In genomic region chr10:94465646-94466045, GRCm38 (mm10) we compare ENCODE assay signal across 20 mouse cellular contexts.
"Had no signal": no experiment of that assay in that cellular context is flagged by ENCODE, and none has a peak within 500 bp of the region (broad histone marks: within the 10 kb centered on the region; RNA-seq: fewer than 3 reads in every experiment).

No protein-coding gene starts in this region.

- H3K9me3 ChIP-seq: kidney, embryonic 15.5 days; limb, embryonic 10.5 days; liver, embryonic 12.5 days; liver, embryonic 15.5 days; lung, embryonic 15.5 days; midbrain, embryonic 10.5 days; midbrain, embryonic 13.5 days; neural tube, embryonic 13.5 days had no signal

- H3K4me1 ChIP-seq: limb, embryonic 10.5 days; liver, embryonic 12.5 days; liver, embryonic 15.5 days; megakaryocyte, embryonic 14.5 days; midbrain, embryonic 13.5 days; neural tube, embryonic 13.5 days had no signal

- H3K27me3 ChIP-seq: kidney, embryonic 15.5 days; limb, embryonic 13.5 days; liver, embryonic 12.5 days; liver, embryonic 15.5 days; lung, embryonic 15.5 days; midbrain, embryonic 13.5 days; neural tube, embryonic 13.5 days had no signal

- H3K9ac ChIP-seq: kidney, embryonic 15.5 days; limb, embryonic 13.5 days; liver, embryonic 12.5 days; liver, embryonic 15.5 days; lung, embryonic 15.5 days; midbrain, embryonic 13.5 days; neural tube, embryonic 13.5 days had no signal

- DNase-seq: kidney, adult 8-10 months; kidney, postnatal 36 days; liver; retina, postnatal 1 day; right cerebral cortex, postnatal 25 days; thymus, adult 18-20 months; thymus, postnatal 14 days; thymus, postnatal 4 days had no signal

- H3K4me3 ChIP-seq: kidney, embryonic 15.5 days; limb, embryonic 10.5 days; limb, embryonic 13.5 days; liver, embryonic 12.5 days; liver, embryonic 15.5 days; lung, embryonic 15.5 days; megakaryocyte, embryonic 14.5 days; midbrain, embryonic 10.5 days; midbrain, embryonic 13.5 days; myocyte; neural tube, embryonic 13.5 days had no signal

- ATAC-seq: liver, embryonic 12.5 days; midbrain, embryonic 13.5 days; midbrain, embryonic 16.5 days had no signal

- H3K4me2 ChIP-seq: kidney, embryonic 15.5 days; limb, embryonic 13.5 days; liver, embryonic 12.5 days; liver, embryonic 15.5 days; lung, embryonic 15.5 days; midbrain, embryonic 13.5 days; neural tube, embryonic 13.5 days had no signal

- H3K27ac ChIP-seq: limb, embryonic 10.5 days; limb, embryonic 13.5 days; liver, embryonic 12.5 days; liver, embryonic 15.5 days; lung, embryonic 15.5 days; midbrain, embryonic 10.5 days; midbrain, embryonic 13.5 days; neural tube, embryonic 13.5 days had no signal

- H3K36me3 ChIP-seq: kidney, embryonic 15.5 days; limb, embryonic 10.5 days; limb, embryonic 13.5 days; liver, embryonic 12.5 days; liver, embryonic 15.5 days; lung, embryonic 15.5 days; midbrain, embryonic 10.5 days; midbrain, embryonic 13.5 days; neural tube, embryonic 13.5 days had no signal
